Mouse (Mus musculus): ENCODE data around the gene Fxr1.
"Not testable (repeated sequence)": the region's sequence is repeated elsewhere in the genome, so short reads cannot be mapped to it uniquely, and the experiment has no call there.

Fxr1 gene

DNA sequence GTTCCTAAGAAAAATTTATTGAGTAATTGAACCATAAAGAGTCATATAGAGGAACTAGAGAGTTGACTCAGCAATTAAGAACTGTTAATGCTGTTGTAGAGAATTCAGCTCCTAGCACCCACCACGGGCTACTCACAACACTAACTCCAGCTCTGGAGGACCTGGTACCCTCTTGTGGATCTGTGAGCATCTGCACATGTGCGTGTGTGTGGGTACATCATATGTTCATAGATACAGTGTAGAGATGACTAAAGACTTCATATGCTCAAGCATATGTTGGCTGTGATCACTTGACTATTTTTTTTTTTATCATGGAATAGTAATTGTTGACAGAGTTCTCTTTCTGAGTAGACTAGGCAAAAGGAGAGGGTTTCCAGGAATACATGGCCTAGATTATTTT lies 42.6 kb downstream of the Fxr1 start:
- DNase-seq = no peak

DNA sequence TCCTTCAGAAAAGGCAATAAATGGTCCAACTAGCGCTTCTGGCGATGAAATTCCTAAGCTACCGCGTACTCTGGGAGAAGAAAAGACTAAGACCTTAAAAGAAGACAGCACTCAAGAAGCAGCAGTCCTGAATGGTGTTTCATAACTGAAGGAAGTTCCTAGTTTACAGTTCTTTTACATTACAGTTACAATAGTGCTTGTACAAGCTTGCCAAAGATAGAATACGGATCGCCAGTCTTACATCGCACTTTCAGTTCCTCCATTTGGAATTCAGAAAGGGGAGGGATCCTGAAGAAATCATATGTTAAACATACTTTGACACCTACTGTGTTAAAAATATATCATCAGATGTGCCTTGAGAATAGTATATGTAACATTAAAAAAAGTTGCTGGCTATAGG lies 49.2 kb downstream of the Fxr1 start:
- DNase-seq = not testable (repeated sequence)

DNA sequence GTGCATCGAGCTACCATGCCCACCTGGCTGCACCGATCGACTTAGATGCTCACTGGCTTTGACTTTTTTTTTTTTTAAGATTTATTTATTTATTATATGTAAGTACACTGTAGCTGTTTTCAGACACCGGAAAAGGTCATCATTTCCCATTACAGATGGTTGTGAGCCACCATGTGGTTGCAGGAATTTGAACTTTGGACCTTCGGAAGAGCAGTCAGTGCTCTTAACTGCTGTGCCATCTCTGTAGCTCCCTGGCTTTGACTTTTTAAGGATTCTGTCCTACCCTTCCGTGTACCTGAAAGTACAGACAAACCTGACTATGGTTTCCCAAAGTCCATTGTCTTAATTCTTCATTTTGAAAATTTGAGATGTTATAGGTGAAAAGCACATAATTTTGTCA lies 53.0 kb downstream of the Fxr1 start:
- DNase-seq = no peak

DNA sequence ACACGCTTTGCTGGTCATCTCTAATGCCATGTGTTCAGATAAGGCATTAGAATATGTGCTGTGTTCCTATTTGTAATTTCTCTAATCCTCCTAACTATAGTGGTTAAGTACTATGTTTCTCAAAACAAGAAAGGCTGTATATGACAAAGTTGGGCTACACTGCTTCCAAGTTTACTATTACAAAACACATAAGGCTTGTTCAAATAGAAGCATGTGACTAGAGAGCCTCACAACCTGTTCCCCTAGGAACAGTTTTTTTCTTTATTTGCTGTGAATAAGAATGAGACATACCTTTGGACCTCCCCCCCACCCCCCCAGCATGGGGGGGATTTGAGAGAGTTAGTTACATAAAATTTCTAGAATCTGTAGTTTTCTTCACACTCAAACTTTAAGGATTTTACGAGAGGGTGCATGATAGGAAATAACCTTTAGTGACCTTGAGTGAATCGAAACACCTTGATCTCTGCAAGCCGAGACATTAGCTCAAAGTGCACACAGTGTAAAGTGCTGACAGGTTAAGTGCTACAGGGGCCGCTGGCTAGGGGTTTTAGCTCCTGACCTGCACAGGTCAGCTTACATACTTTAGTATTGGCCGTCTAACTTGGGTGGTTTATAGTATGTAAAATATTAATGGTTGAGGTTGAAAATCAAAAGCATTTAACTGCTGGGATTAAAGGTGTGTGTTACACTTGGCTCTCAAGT lies 56.5 kb downstream of the Fxr1 start:
- no peak for DNase-seq

DNA sequence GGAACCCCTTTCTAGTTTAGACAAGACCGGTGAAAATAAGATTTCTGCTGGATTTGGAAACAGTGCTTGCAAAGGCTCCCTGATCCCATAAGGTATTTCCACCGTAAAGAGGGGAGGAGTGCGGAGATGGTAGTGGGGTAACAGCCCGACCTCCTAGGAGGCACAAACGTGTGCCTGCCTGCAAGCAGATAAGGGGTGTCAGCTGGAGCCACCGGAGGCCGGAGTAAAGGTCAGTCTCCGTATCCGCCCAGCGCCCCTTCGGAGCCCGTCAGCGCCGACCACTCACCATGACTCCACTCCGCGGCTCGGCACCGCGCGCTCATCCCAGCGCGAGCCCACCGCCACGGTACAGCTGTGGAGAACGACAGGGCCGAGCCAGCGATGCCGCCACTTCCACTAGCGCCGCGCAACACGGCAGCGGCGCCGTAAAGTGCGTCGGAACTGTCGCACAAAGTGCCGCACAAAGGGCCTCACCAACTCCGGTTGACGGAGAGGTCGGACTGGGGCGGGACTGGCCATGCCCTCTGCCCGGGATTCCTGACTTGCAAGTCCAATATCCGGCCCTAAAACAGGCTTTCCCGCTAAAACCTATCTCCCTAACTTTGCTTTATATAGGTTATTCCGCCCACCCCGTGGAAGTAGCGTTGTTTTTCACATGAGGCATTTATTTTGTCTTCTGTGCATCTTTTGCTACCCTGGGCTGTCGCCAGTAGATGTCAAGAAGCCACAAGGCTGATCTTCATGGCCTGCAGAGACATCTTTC lies 61.3 kb downstream of the Fxr1 start, which contains the start of gene Dnajc19:
Dnajc19 (minus strand) TSS at position 422 of the 763 bp plus-strand sequence.
- peak; percentile 80 to 92 for DNase-seq

DNA sequence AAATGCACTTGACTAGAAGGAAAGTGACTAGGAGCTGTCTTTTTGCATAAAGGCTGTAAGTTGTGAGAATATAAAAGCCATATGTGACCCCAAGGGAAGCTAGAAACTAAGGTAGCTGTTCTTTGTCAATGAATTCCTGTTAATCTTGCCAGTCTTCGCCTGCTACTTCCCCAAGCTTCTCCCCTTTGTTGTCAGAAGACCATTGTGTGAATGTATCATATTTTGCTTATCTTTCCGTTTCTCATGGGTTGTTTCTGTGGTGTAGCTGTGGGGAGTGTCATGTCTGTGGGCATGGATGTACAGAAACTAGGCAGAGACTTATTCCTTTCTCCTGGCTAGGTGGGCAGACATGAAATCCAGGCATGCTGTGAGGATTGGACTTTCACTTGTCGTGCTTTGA lies 62.2 kb downstream of the Fxr1 start:
- DNase-seq = no peak

DNA sequence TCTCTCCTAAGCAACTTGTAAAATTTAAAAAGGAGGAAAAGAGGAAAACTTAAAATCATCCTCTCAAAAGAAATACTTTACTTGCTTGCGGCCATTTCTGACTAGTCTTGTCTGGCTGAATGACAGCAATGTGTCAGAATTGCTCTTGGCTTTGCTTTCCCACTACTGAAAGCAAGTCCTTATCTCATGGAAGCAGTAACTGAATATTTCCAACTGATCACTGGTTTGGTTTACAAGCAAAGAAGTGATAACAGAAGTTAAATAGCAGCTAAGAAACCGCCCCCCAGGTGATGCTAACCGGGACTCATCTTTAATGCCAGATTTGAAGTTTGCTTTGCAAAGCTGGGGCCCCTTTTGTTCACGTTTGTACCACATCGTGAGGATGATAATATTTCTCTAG lies 63.9 kb downstream of the Fxr1 start:
- no peak for DNase-seq

DNA sequence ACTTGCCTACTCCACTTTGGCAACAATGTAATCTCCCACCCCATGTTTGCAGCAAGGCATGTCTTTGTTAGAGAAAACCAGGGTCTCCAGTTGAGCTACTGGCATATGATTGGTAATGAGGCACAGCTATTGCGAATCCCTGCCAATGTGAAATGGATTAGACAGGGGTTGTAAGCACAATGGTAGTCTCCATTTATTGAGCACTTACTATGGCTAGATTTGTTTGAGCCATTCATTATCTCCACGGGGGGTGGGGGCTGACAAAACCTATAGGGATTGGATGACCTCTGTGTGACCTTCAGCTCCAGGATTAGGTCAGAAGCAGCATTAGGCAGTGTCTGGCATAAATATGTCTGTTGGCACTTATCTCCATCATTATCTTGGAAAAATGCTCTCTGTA lies 83.1 kb downstream of the Fxr1 start:
- DNase-seq = no peak

DNA sequence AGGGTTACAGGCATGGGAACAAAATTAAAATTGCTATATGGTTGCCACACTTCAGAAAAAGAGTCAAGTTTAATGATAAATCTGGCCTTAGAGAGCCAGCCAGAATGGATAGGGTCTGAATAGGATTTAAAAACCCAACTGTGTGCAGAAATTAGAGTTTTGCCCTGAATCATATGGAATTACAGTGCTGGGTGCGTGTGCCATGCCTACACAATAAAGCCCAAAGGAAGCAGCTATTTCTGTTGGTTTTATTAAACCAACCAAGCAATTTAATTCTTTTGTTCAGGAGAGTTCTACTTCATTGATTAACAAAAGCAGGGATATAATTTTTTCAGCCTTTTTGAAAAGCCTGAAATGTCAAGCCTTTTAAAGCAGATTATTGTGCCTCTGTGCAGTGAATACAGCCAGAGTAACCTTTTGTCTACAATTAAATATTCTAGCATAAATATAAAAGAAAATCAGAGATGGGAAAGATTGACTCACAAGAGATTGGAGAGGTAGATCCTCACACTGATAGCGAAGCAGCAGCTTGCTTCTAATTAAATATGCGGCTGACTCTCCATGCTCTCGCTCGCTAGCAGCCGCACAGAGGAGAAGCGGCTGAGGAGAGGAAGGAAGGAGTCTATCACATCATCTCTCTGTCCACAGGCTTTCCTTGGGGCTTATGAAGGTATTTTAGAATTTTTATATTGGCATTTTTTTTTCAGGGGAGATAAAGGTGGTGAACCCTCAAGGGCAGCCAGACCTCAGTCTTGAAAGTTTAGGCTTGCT lies 84.3 kb downstream of the Fxr1 start:
- no peak for DNase-seq

DNA sequence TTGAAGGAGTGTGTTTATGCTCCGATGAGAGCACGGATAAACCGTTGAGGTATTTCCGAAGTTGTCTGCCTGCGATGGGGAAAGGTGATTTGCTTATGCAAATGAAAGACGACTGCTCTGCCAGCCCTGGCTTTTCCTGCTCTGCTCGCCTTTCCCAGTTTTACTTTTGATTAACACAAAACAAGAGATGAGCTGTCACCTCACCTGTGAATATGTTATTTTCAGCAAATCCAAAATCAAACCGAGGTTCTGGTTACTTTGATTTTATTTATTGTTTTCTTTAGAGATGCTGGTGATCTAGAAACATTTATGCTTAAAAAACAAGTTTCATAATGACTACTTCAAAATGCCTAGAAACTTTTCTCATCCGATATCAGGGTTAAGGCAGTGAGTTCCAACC lies 86.7 kb downstream of the Fxr1 start:
- no peak for DNase-seq

DNA sequence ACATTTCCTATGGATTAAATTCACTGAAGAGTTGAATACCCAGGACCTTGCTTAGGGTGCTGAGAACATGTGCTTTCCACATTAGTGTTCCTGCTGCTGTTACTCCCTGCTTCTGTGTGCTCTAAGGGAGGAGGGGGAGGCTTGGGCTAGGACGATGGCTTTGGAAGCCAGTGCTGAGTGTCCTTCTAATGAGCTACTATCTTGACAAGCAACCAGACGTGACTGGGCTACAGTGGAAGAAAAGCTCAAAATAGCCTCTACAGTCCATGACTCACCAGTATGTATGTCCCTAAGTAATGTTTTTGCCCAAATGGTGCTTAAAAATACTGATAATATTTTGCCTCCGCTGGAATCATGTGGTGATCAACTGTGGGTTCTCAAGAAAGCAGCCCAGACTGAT lies 87.9 kb downstream of the Fxr1 start:
- DNase-seq = no peak

DNA sequence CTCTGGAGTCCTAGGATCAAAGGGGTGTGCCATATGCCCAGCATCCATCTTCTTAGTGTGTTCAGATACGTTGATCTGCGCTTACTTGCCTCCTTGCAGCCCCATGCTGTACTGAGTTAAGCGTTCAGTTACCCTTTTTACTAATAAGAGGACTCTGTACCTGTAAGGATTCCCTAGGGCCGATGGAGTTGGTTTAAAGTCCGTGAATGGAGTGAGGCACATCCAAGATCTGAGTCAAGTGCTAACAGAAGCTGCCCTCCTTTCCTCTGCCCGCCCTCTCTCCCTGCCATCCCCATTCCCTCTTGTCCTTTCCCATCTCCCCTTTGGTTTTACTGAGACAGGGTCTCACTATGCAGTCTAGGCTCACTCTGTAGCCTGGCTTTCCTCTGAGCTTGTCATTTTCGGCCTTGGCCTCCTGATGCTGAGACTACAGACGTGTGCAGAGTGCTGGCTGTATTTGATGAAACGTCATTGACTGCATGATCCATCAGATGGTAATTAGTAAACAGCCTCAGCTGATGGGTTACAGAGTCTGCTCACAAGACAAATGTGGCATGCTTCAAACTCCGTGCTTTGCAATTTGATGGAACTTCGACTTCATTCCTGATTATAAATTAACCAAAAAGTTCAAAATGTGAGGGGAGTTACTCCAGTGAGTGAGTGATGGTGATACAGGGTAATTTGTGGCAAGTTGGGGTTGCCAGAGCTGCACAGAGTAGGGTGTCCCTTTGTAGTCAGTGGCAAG lies 92.4 kb downstream of the Fxr1 start:
- no peak for DNase-seq

DNA sequence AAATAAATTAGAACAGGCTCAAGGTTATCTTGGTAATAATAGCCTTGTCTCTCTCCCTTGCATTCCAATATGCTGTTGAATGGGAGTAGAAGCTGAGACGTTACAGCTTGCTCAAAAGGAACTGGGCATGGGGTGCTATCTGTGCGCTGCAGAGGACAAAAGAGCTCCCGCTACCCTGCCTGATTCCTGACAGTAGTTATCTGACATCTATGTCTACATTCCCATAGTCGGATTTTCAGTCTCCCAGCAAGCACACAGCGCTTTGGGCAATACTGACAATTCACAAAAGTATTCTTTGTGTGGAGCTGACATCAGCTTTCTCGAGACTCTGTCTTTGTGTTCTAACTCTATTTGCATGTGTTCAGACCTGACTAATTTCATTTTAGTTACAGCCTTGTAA lies 96.1 kb downstream of the Fxr1 start:
- no peak for DNase-seq

DNA sequence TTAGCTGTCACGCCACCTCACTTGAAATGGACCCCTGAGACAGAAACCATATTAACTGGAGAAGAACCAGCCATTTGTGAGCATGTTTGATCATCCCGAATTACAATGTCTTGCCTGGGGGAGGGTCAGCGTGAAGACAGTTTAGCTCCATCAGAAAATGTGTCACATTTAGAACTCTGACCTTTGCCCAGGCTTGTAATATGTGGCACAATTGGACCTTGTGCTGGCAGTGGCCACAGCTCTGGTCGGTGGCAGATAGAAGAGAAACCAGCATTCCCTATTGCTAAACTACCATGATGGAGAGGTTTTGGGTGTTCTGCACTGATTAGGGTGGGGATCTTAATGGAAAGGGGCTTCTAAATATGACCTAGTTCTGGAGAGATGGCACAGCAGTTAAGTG lies 100.1 kb downstream of the Fxr1 start:
- DNase-seq = no peak
